Comparison of ENCODE assay signal across 9 mouse cellular contexts in the genomic region with DNA sequence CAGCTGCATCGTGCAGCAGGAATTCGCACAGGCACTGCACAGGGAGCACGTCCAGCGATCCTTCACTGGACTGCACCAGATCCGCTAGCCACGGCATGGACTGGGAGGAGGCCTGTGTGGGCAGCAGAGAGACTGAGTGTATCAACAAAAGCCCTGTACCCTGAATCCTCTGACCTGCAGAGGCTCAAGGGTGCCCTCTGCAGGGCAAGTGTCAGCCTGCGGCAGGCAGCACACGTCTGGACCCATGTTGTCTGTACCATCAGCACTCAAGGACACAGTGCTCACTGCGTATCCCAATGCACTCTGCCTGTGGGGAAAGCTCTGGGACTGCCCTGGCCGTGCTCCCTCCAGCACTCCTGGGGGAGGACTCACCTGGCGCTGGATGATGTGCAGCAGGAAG. TPM values are rescaled to one million over a fixed set of nuclear protein-coding genes. Genes with fewer than 3 reads are reported as not detected.
DNase-seq lines count a peak whose midpoint lies in the region; ATAC-seq and TF ChIP-seq lines count a peak whose summit lies in the region.
"Had no signal": no experiment of that assay in that cellular context is flagged by ENCODE, and none has a peak within 500 bp of the region (broad histone marks: within the 10 kb centered on the region; RNA-seq: fewer than 3 reads in every experiment).

No protein-coding gene starts in this region.

- ATAC-seq in kidney, embryonic 14.5 days (ENCODE audit: low FRiP score, low TSS enrichment), result no peak
- ATAC-seq in G1E (ENCODE audit: extremely low read depth, insufficient number of reproducible peaks, low FRiP score, poor library complexity, severe bottlenecking), result peak; percentile 22; the same call in 1 of the 2 replicates

- no peak overlapping the region for H3K27ac ChIP-seq in kidney, embryonic 14.5 days (ENCODE audit: low read depth, low read length)
- H3K27ac ChIP-seq: limb, embryonic 13.5 days had no signal

- WGBS in kidney, embryonic 14.5 days, result 78% methylated on average over 11 of the region's 11 CpGs

- no peak overlapping the region for H3K4me3 ChIP-seq in kidney, embryonic 14.5 days (ENCODE audit: low read length)
- no peak overlapping the region for H3K4me3 ChIP-seq in G1E (ENCODE audit: low read depth, low read length)
- H3K4me3 ChIP-seq: limb, embryonic 13.5 days had no signal

- no peaks in the 10 kb centered on the region for H3K27me3 ChIP-seq in kidney, embryonic 14.5 days (ENCODE audit: control insufficient read depth, insufficient read depth, low read length)
- no peaks in the 10 kb centered on the region for H3K27me3 ChIP-seq in G1E (ENCODE audit: insufficient read depth, low read length)
- H3K27me3 ChIP-seq: limb, embryonic 13.5 days had no signal

- H3K9ac ChIP-seq in kidney, embryonic 14.5 days (ENCODE audit: low read depth, low read length), result no peak overlapping the region
- H3K9ac ChIP-seq: limb, embryonic 13.5 days had no signal

- TF ChIP-seq CTCF in G1E (IDR thresholded peaks at IDR 0.05; ENCODE audit: low read depth, low read length), result peak; percentile 91

- no peaks in the 10 kb centered on the region for H3K4me1 ChIP-seq in kidney, embryonic 14.5 days (ENCODE audit: control insufficient read depth, insufficient read depth, low read length)
- no peaks in the 10 kb centered on the region; the same call in 1 of the 2 replicates for H3K4me1 ChIP-seq in G1E (ENCODE audit: insufficient read depth, low read depth, low read length)
- H3K4me1 ChIP-seq: limb, embryonic 13.5 days had no signal

- no peaks in the 10 kb centered on the region for H3K9me3 ChIP-seq in kidney, embryonic 14.5 days (ENCODE audit: control insufficient read depth, low read length)
- no peaks in the 10 kb centered on the region for H3K9me3 ChIP-seq in G1E (replicated peaks)
- H3K9me3 ChIP-seq: limb, embryonic 13.5 days had no signal

- peaks cover 96% of the 10 kb centered on the region for H3K36me3 ChIP-seq in kidney, embryonic 14.5 days (ENCODE audit: control insufficient read depth, insufficient read depth, low read length)
- H3K36me3 ChIP-seq in G1E (replicated peaks), result peaks cover 100% of the 10 kb centered on the region

- DNase-seq in kidney, adult 18-20 months, result peak; percentile 28
- DNase-seq in 3T3-L1 (ENCODE audit: low read depth, low spot score) (peak; percentile 62), G1E (ENCODE audit: low spot score) (peak; percentile 60)
- DNase-seq in fibroblast of lung, adult 2 months (ENCODE audit: low read depth), result peak; percentile 8
- DNase-seq in urinary bladder, adult 2 months (ENCODE audit: low spot score), result no peak
- no peak for DNase-seq in cerebellum, adult 18-20 months
- no peak for DNase-seq in lung, postnatal 25 days (ENCODE audit: low spot score)

- H3K4me2 ChIP-seq in kidney, embryonic 14.5 days (replicated peaks; ENCODE audit: low read depth, low read length), result no peak overlapping the region
- H3K4me2 ChIP-seq: limb, embryonic 13.5 days had no signal

RNA-seq across cellular contexts. Expression of a gene that starts 11.2 kb away (rescaled TPM):
- 32.2 and 40.7 TPM in 2 replicates for polyA plus RNA-seq in kidney, embryonic 14.5 days (2014; fragmentation: Nextera tagmentation; extraction: Ambion mirVana)
- total RNA-seq in G1E (2014; fragmentation: Nextera tagmentation) (67.6 and 84.0 TPM in 2 replicates), G1E (2017) (22.1 and 25.2 TPM in 2 replicates)
- 108 and 115 TPM in 2 replicates for polyA plus RNA-seq in G1E (2012)
- polyA plus RNA-seq in urinary bladder, adult 2 months (2012; rRNA removed), result 12.1 and 20.9 TPM in 2 replicates

RNA-seq across cellular contexts. Expression of a gene that starts 27.0 kb away (rescaled TPM):
- 2.5 and 5.3 TPM in 2 replicates for polyA plus RNA-seq in kidney, embryonic 14.5 days (2014; fragmentation: Nextera tagmentation; extraction: Ambion mirVana)
- total RNA-seq in G1E (2014; fragmentation: Nextera tagmentation), result 6.6 and 14.6 TPM in 2 replicates
- total RNA-seq in G1E (2017), result 24.9 and 30.9 TPM in 2 replicates
- polyA plus RNA-seq in G1E (2012), result 34.5 and 39.6 TPM in 2 replicates
- 42.3 and 47.7 TPM in 2 replicates for polyA plus RNA-seq in urinary bladder, adult 2 months (2012; rRNA removed)

RNA-seq across cellular contexts. Expression of a gene that starts 28.2 kb away (rescaled TPM):
- polyA plus RNA-seq in kidney, embryonic 14.5 days (2014; fragmentation: Nextera tagmentation; extraction: Ambion mirVana), result 3.6 and 6.4 TPM in 2 replicates
- 12.8 and 21.7 TPM in 2 replicates for total RNA-seq in G1E (2014; fragmentation: Nextera tagmentation)
- total RNA-seq in G1E (2017), result 8.0 and 8.5 TPM in 2 replicates
- 22.4 and 26.3 TPM in 2 replicates for polyA plus RNA-seq in G1E (2012)
- polyA plus RNA-seq in urinary bladder, adult 2 months (2012; rRNA removed), result 7.1 and 8.3 TPM in 2 replicates

RNA-seq across cellular contexts. Expression of a gene that starts 55.4 kb away (rescaled TPM):
- 3.7 and 4.9 TPM in 2 replicates for polyA plus RNA-seq in kidney, embryonic 14.5 days (2014; fragmentation: Nextera tagmentation; extraction: Ambion mirVana)
- total RNA-seq in G1E (2014; fragmentation: Nextera tagmentation), result 2.4 and 3.4 TPM in 2 replicates
- 1.0 and 1.3 TPM in 2 replicates for total RNA-seq in G1E (2017)
- 4.2 and 5.7 TPM in 2 replicates for polyA plus RNA-seq in G1E (2012)
- 79.8 and 112 TPM in 2 replicates for polyA plus RNA-seq in urinary bladder, adult 2 months (2012; rRNA removed)

Comparison
In these comparisons a context has a peak if more than half of its experiments do, and no peak if none do; other contexts are left out.
1. DNase-seq: peak in kidney, adult 18-20 months (single experiment), 3T3-L1 (single experiment), G1E (single experiment) and fibroblast of lung, adult 2 months (single experiment); none in urinary bladder, adult 2 months (single experiment), cerebellum, adult 18-20 months (0 of 2) and lung, postnatal 25 days (single experiment).